Mouse (Mus musculus) cerebellum, adult 9-10 months (tissue): Measurements from ENCODE around the gene Fcer1g.

Experiments used
- DNase-seq: peaks from one replicate; pipeline ENCODE4 v3.0.0; 2022

Fcer1g gene

GRCm38 (mm10) chr1:171239992-171240744 lies 6.0 kb upstream of the Fcer1g start:
- DNase-seq, result no peak

- no peak for DNase-seq
Observed at GRCm38 (mm10) chr1:171238463-171238862, 4.3 kb upstream of the Fcer1g start.

GRCm38 (mm10) chr1:171237438-171237837 lies 3.3 kb upstream of the Fcer1g start:
- no peak for DNase-seq

- no peak for DNase-seq
Observed at GRCm38 (mm10) chr1:171235791-171236190, 1.6 kb upstream of the Fcer1g start.

- DNase-seq, result no peak
Observed at GRCm38 (mm10) chr1:171234538-171234937, 373 bp upstream of the Fcer1g start.

GRCm38 (mm10) chr1:171232800-171233730 lies 1.1 kb downstream of the Fcer1g start:
- DNase-seq, result no peak

- no peak for DNase-seq
Observed at GRCm38 (mm10) chr1:171232348-171232747, 1.8 kb downstream of the Fcer1g start.

GRCm38 (mm10) chr1:171231844-171232243 lies 2.3 kb downstream of the Fcer1g start:
- no peak for DNase-seq

- no peak for DNase-seq
Observed at GRCm38 (mm10) chr1:171230215-171230614, 4.0 kb downstream of the Fcer1g start.

GRCm38 (mm10) chr1:171229750-171230149 lies 4.4 kb downstream of the Fcer1g start:
- no peak for DNase-seq

GRCm38 (mm10) chr1:171227879-171228278 lies 6.3 kb downstream of the Fcer1g start:
- DNase-seq, result no peak

GRCm38 (mm10) chr1:171226780-171227179 lies 7.4 kb downstream of the Fcer1g start:
- no peak for DNase-seq

GRCm38 (mm10) chr1:171224857-171225256 lies 9.3 kb downstream of the Fcer1g start, which contains the start of gene Apoa2:
Gene Apoa2, plus strand, starts transcription at chr1:171225054.
- no peak for DNase-seq

GRCm38 (mm10) chr1:171223796-171224195 lies 10.4 kb downstream of the Fcer1g start:
- DNase-seq, result peak; percentile 57

- peak; percentile 62 for DNase-seq
Observed at GRCm38 (mm10) chr1:171223168-171223567, 11.0 kb downstream of the Fcer1g start.

- DNase-seq, result peak; percentile 99
Observed at GRCm38 (mm10) chr1:171222238-171223155, 11.7 kb downstream of the Fcer1g start, which contains the start of gene Tomm40l. Gene Tomm40l, minus strand, starts transcription at chr1:171222514.

- peak; percentile 58 for DNase-seq
Observed at GRCm38 (mm10) chr1:171221281-171222193, 12.6 kb downstream of the Fcer1g start.

GRCm38 (mm10) chr1:171220871-171221270 lies 13.3 kb downstream of the Fcer1g start:
- DNase-seq, result peak; percentile 88

GRCm38 (mm10) chr1:171216241-171216955 lies 17.8 kb downstream of the Fcer1g start:
- no peak for DNase-seq

GRCm38 (mm10) chr1:171213801-171214496 lies 20.2 kb downstream of the Fcer1g start, which contains the start of gene Nr1i3:
Gene Nr1i3, plus strand, starts transcription at chr1:171213970.
- DNase-seq, result no peak
